Mouse (Mus musculus) hindbrain, embryonic 10.5 days (tissue): ENCODE data around the gene Tnfrsf21. TPM values are rescaled to one million over a fixed set of nuclear protein-coding genes. Genes with fewer than 3 reads are reported as not detected.

ENCODE experiments used
- DNase-seq: peaks from one replicate; pipeline ENCODE4 v3.0.0-alpha.2; 2017; ENCODE audit warnings: low spot score
- H3K27ac ChIP-seq: fragments of 300-500 bp; sonication (generic); 2 replicates; pipeline ENCODE4 v1.5.1; 2016; ENCODE audit warnings: mild to moderate bottlenecking, moderate library complexity
- H3K27me3 ChIP-seq: fragments of 300-500 bp; sonication (generic); 2 replicates; pipeline ENCODE4 v1.6.1; 2016; ENCODE audit warnings: mild to moderate bottlenecking; ENCODE audit not compliant: poor library complexity, insufficient read depth, severe bottlenecking
- H3K36me3 ChIP-seq: fragments of 300-500 bp; sonication (generic); 2 replicates; pipeline ENCODE4 v1.6.1; 2016; ENCODE audit warnings: mild to moderate bottlenecking, moderate library complexity
- H3K4me1 ChIP-seq: fragments of 300-500 bp; sonication (generic); replicated peaks from 2 replicates; pipeline ENCODE4 v1.6.1; 2016; ENCODE audit warnings: mild to moderate bottlenecking
- H3K4me3 ChIP-seq: fragments of 300-500 bp; sonication (generic); 2 replicates; pipeline ENCODE4 v1.5.1; 2016; ENCODE audit warnings: mild to moderate bottlenecking, moderate library complexity
- H3K9me3 ChIP-seq: fragments of 300-500 bp; sonication (generic); 2 replicates; pipeline ENCODE4 v1.6.1; 2016; ENCODE audit warnings: mild to moderate bottlenecking, moderate library complexity
- WGBS: fragments of 180-500 bp; shearing (Covaris S2); methylation state at CpG from one replicate; pipeline ENCODE4 v1.1.7; 2016; 5-methylcytosine and 5-hydroxymethylcytosine counted together
- polyA plus RNA-seq: library from polyadenylated mRNA; unstranded; fragments of >200 nt; fragmentation: Nextera tagmentation; extraction: Ambion mirVana; gene quantifications from 2 replicates; pipeline ENCODE4 v1.2.1, GENCODE M21; 2016

Gene Tnfrsf21
- polyA plus RNA-seq, 1 experiment from 2014 or later = 31.4 TPM

DNA sequence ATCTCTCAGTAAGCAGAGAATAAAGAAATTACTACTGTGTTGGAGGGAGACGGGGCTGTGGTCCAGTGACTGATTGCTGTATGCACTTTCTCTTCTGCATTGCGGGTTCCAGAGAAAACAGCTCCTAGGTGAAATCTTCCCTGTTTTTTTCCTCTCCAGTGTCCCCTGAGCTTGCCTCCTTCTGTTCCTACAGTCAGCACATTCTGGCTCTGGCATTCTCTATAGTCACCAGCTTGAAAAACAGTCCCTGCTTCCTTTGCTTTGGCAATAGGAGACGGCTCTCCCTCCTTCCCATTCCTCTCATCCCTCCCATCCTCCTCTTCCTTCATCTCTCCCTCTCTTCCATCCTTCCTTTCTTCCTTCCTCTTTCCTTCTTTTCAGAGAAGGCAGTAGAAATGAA lies 13.9 kb downstream of the Tnfrsf21 start:
- 87% methylated on average over 3 of the region's 3 CpGs for WGBS
- Histone ChIP-seq H3K4me3 (no peak overlapping the region), H3K27ac (no peak overlapping the region), H3K4me1 (no peaks in the 10 kb centered on the region), H3K27me3 (no peaks in the 10 kb centered on the region), H3K36me3 (peaks cover 10% of the 10 kb centered on the region), H3K9me3 (no peaks in the 10 kb centered on the region)
- DNase-seq = no peak

DNA sequence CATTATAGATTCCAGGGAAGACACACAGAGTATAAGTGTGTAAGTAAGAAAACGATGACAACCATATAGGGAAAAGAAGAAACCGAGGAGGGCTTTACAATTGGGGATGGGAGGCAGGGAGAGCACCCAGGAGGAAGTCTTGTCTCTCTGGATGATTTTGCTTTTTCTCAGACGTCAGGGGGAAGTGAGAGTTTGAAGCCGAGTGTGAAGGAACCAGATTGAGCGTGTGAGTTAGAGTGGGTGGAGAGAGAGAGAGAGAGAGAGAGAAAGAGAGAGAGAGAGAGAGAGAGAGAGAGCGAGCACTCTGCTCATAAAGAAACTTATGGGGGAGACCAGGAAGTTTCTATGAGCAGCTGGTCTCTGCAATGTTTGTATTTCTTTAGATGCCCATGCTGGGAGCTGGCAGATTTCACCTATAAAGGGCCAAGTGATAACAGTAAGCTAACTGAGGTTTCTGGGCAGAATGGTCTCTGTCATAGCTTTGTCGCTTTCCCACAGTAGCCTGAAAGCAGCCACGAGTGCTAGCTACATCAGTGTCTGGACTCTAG lies 16.2 kb downstream of the Tnfrsf21 start:
- peaks cover 6% of the 10 kb centered on the region for H3K36me3 ChIP-seq
- no peak for DNase-seq
- WGBS = 84% methylated on average over 8 of the region's 8 CpGs
- H3K27ac ChIP-seq = no peak overlapping the region
- H3K9me3 ChIP-seq = no peaks in the 10 kb centered on the region
- H3K27me3 ChIP-seq = no peaks in the 10 kb centered on the region
- H3K4me1 ChIP-seq = no peaks in the 10 kb centered on the region
- no peak overlapping the region for H3K4me3 ChIP-seq

DNA sequence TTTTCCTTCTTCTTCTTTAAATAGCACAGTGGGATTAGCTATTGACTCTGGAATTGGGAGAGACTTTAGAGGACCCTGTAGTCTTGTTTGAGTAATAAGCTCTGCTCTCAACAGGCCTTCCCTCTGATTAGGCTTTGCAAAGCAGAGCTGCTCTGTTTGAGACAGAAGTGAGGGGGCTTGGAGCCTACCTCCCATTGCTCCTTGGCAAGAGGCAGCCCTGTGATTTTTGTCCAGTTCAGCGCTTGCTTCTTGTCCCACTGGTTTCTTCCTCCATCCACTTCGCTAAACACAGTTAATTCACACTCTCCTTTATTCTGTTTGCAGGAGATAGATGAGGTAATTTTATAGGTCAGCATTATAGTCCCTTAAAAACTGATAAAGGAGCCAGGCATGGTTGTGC lies 19.0 kb downstream of the Tnfrsf21 start:
- peaks cover 34% of the 10 kb centered on the region for H3K36me3 ChIP-seq
- no peak overlapping the region for H3K4me3 ChIP-seq
- WGBS = 93% methylated on average over 2 of the region's 2 CpGs
- H3K27me3 ChIP-seq = no peaks in the 10 kb centered on the region
- no peak overlapping the region for H3K27ac ChIP-seq
- no peaks in the 10 kb centered on the region for H3K9me3 ChIP-seq
- no peak for DNase-seq
- H3K4me1 ChIP-seq = no peaks in the 10 kb centered on the region

DNA sequence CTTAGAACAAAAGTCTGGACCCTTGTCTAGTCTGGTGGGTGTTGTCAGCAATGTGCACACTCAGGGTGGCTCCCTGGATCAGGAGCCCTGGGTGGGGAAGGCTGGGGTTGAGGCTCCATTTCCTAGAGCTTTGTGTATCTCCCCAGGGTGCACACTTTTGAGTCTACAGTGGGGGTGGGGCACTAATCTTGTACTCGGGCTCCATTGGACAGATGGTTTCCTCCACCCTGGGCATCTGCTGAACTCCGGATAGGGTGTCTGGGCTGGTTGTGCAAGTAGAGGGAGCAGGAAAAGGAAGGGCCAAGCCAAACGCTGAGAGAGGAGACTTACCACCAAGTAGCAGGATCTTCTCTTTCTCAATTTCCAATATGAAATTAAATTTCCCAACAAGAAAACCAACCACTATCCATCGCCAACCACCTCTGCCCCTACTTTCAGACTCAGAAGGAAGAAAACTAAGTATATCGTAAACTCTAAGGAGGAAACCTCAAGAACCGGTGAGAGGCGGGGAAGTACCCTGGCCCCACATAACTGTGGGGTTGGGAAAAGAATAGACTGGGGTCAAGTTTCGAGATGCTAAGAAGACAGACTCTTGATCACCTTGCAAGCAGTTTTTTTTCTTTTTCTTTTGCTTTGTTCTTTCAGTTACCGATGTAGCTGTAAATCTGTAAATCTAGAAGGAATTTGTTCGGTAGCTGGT lies 19.9 kb downstream of the Tnfrsf21 start:
- Histone ChIP-seq H3K36me3 (peaks cover 42% of the 10 kb centered on the region), H3K4me3 (no peak overlapping the region), H3K4me1 (no peaks in the 10 kb centered on the region), H3K27me3 (no peaks in the 10 kb centered on the region), H3K9me3 (no peaks in the 10 kb centered on the region), H3K27ac (no peak overlapping the region)
- no peak for DNase-seq
- 86% methylated on average over 10 of the region's 10 CpGs for WGBS

DNA sequence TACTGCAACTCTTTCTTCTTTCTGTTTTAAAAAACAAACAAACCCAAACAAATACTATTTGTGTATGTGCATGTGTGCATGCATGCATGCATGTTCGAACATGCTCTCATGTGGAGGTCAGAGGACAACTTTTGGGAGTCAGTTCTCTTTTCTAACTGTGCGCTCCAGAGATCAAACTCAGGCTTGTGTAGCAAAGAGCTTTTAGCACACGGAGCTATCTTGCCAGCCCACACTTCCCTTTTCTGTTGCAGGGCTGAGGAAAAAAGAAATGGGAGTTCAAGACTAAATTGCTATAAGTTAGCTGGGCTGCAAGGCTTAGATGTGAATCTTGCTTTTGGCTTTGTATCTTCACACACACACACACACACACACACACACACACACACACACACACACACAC lies 24.2 kb downstream of the Tnfrsf21 start:
- Histone ChIP-seq H3K4me1 (no peaks in the 10 kb centered on the region), H3K4me3 (no peak overlapping the region), H3K9me3 (no peaks in the 10 kb centered on the region), H3K27ac (no peak overlapping the region), H3K36me3 (peaks cover 80% of the 10 kb centered on the region), H3K27me3 (no peaks in the 10 kb centered on the region)
- 85% methylated on average over 3 of the region's 3 CpGs for WGBS
- DNase-seq = no peak

DNA sequence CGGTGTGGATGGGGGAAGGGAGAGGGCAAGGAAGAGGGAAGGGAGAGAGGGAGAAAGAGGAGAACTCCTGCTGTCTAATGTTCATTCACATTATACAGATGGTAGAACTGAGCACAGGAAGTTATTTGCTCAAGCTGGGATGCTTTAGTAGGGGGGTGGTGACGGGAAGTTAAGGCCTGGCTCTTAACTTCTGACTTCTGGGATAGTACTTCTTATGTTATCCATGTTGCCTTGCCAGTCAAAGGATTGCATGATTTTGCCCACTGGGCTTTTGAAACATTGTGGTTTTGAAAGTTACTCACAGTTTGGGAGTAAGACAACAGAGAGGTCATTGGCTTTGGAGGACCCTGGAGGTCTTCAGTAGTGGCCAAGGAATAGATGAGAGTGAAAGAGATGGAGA lies 34.3 kb downstream of the Tnfrsf21 start:
- Histone ChIP-seq H3K4me1 (no peaks in the 10 kb centered on the region), H3K9me3 (no peaks in the 10 kb centered on the region), H3K4me3 (no peak overlapping the region), H3K36me3 (peaks cover 10% of the 10 kb centered on the region; the same call in 1 of the 2 replicates), H3K27ac (no peak overlapping the region), H3K27me3 (no peaks in the 10 kb centered on the region)
- no peak for DNase-seq
- WGBS = 95% methylated on average over 2 of the region's 2 CpGs

DNA sequence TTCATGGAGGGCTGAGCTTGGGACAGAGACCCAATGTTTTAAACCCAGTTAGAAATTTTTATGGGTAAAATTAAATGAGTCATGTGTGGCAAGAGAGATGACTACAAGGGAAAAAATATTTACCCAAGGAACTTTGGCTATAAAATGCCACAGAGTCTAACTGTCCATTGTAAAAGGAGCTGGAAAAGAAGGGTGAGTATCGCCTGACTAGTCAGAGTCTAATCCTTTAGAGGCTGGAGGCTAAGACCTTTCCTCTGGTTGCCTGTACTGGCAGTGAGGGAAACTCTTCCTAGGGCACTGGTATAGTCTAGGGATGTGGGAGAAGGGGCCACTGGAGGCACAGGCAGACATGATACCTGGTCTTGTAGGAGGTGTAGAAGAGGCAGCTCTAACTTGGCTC lies 36.4 kb downstream of the Tnfrsf21 start:
- DNase-seq = no peak
- Histone ChIP-seq H3K4me1 (no peaks in the 10 kb centered on the region), H3K27me3 (no peaks in the 10 kb centered on the region), H3K9me3 (no peaks in the 10 kb centered on the region), H3K36me3 (peaks cover 10% of the 10 kb centered on the region; the same call in 1 of the 2 replicates), H3K4me3 (no peak overlapping the region), H3K27ac (no peak overlapping the region)
- 96% methylated on average over 1 of the region's 1 CpGs for WGBS

DNA sequence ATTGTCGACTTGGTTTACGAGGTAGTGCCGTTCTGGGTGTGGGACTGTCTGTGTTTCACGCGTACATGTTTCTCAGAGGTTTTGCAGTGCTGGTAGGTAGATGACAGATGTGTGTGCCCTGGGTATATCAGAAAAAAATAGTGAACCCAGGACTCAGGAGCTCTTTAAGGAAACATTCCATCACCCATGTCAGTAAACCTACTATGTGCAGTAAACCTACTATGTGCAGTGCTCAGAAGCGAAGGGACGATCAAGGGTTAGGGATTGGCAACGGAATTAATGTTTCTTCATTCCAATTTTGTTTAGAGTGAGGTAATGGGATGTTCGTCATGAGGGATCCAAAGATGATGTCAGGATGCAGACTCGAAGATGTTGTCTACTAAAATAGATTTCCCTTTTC lies 37.6 kb downstream of the Tnfrsf21 start:
- no peak overlapping the region for H3K27ac ChIP-seq
- WGBS = 94% methylated on average over 10 of the region's 10 CpGs
- H3K27me3 ChIP-seq = no peaks in the 10 kb centered on the region
- no peaks in the 10 kb centered on the region for H3K9me3 ChIP-seq
- peaks cover 10% of the 10 kb centered on the region; the same call in 1 of the 2 replicates for H3K36me3 ChIP-seq
- no peak overlapping the region for H3K4me3 ChIP-seq
- no peak for DNase-seq
- H3K4me1 ChIP-seq = no peaks in the 10 kb centered on the region

DNA sequence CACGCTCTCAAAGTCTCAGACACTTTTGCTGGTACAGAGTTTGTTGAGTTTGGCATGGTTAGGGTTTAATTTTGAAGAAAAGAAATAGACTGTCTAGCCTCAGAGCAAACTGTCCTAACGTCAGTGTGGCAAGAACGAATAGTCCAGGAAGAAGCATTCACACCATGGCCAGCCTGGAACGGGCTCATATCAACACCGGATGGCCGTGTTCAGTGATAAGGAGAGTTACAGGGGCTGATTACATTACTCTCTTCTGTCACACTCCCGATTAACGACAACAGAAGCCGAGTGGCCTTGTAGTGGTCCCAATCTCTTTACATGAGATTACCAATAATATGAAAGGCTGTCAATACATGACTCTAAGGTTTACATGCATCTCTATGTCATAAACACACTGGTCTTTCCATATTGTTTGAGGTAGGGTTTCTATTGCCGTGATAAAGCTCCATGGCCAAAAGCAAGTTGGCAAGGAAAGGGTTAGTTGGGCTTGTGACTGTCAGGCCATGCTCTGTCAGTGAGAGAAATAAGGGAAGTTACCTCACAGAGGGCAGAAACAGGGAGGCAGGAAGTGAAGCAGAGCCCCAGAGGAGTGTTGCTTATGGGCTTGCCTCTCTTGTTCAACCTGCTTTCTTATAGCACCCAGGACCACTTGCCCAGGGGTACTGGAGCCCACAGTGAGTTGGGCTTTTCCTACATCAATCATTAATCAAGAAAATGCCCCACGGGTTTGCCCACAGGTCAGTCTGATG lies 42.1 kb downstream of the Tnfrsf21 start:
- no peaks in the 10 kb centered on the region for H3K4me1 ChIP-seq
- no peak overlapping the region for H3K4me3 ChIP-seq
- H3K27ac ChIP-seq = no peak overlapping the region
- H3K27me3 ChIP-seq = no peaks in the 10 kb centered on the region
- no peak for DNase-seq
- peaks cover 10% of the 10 kb centered on the region; the same call in 1 of the 2 replicates for H3K36me3 ChIP-seq
- H3K9me3 ChIP-seq = no peaks in the 10 kb centered on the region
- WGBS = 91% methylated on average over 11 of the region's 11 CpGs

DNA sequence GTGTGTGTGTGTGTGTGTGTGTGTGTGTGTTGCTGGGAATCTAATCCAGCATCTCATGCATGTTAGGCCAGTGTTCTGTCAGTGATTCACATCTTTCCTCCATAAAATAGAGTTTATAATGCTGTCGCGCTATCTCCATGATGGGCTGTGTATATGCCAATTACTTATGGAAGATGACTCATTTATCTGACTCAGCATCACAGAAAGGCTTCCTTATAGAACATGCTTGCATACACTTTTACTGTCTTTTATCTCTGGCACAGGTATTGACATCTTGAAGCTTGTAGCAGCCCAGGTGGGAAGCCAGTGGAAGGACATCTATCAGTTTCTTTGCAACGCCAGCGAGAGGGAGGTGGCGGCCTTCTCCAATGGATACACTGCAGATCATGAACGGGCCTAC lies 48.4 kb downstream of the Tnfrsf21 start:
- H3K4me1 ChIP-seq = no peaks in the 10 kb centered on the region
- H3K9me3 ChIP-seq = no peaks in the 10 kb centered on the region
- H3K27me3 ChIP-seq = no peaks in the 10 kb centered on the region
- H3K36me3 ChIP-seq = peaks cover 40% of the 10 kb centered on the region
- no peak for DNase-seq
- no peak overlapping the region for H3K4me3 ChIP-seq
- no peak overlapping the region for H3K27ac ChIP-seq
- WGBS = 97% methylated on average over 6 of the region's 6 CpGs

DNA sequence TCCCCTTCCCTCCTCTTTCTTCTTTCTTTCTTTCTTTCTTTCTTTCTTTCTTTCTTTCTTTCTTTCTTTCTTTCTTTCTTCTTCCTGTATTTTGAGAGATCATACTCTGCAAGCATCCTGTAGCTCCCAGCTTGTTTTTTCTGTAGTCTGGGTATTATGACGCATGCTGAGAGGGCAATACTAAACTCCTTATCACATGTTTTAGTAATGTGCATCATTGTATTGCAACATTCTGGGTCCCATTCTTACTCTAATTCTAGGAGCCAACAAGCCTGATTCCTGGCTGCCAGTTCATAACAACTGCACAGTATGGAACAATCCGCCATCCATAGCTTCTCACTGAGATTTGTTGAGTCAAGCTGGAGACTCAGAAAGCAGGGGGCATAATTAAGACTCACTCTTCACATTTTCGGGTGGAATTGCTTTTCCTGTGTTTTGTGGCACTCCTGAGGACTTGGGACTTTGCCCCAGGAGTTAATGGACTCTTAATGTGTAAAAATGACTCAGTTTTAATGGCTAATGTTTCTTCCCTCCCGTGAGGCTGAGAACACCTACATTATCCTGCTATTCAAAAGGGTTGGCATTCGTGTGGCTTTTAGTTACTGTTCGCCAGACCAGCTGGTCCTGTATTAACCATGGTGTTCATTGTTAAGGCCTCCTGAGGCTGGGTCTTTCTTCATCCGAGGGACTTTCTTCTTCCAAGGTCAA lies 52.6 kb downstream of the Tnfrsf21 start:
- Histone ChIP-seq H3K36me3 (peaks cover 39% of the 10 kb centered on the region), H3K27ac (no peak overlapping the region), H3K4me1 (0 out of 2 replicates have a peak, but pooled peaks cover 6% of the 10 kb centered on the region), H3K27me3 (no peaks in the 10 kb centered on the region), H3K9me3 (no peaks in the 10 kb centered on the region), H3K4me3 (no peak overlapping the region)
- DNase-seq = no peak
- WGBS = 85% methylated on average over 7 of the region's 7 CpGs

DNA sequence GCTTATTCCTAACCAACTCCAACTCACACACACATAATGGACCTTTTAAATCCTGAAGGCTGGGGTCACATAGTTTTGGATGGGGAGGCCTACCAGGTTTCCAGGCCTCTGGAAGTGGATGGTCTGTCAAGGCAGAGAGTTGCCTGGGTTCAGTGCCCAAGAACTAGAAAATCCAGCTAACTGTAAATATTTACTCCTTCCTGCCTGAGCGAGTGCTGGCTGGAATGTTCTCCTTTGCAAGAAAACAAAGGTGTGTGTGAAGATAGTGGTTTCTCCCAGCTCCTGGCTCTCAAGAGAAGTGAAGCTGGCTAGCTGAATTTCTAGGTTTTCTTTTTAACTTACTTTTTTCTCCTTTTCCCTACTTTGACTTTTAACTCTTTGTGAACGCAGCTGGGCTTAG lies 54.6 kb downstream of the Tnfrsf21 start:
- H3K9me3 ChIP-seq = no peaks in the 10 kb centered on the region
- H3K27me3 ChIP-seq = no peaks in the 10 kb centered on the region
- peaks cover 24% of the 10 kb centered on the region for H3K36me3 ChIP-seq
- DNase-seq = no peak
- WGBS = 85% methylated on average over 2 of the region's 2 CpGs
- no peak overlapping the region for H3K27ac ChIP-seq
- 0 out of 2 replicates have a peak, but pooled peaks cover 6% of the 10 kb centered on the region for H3K4me1 ChIP-seq
- H3K4me3 ChIP-seq = no peak overlapping the region
